Mouse (Mus musculus): ENCODE data around the gene Rora. TPM values are rescaled to one million over a fixed set of nuclear protein-coding genes. Genes with fewer than 3 reads are reported as not detected.

The Rora gene
- polyA plus RNA-seq, 1 experiment = not detected

- no peak for TF ChIP-seq GATA1 (IDR thresholded peaks at IDR 0.05; ENCODE audit: low read length)
These were observed 727.0 kb downstream of the Rora start for GRCm38 (mm10) chr9:69380546-69380945.

- TF ChIP-seq GATA1 (IDR thresholded peaks at IDR 0.05; ENCODE audit: low read length) = no peak
These were observed 728.2 kb downstream of the Rora start for GRCm38 (mm10) chr9:69381741-69382140.

- TF ChIP-seq GATA1 (IDR thresholded peaks at IDR 0.05; ENCODE audit: low read length) = no peak
These were observed 730.9 kb downstream of the Rora start for GRCm38 (mm10) chr9:69384475-69384874.

- no peak for TF ChIP-seq GATA1 (IDR thresholded peaks at IDR 0.05; ENCODE audit: low read length)
These were observed 731.3 kb downstream of the Rora start for GRCm38 (mm10) chr9:69384905-69385304.

- no peak for TF ChIP-seq GATA1 (IDR thresholded peaks at IDR 0.05; ENCODE audit: low read length)
These were observed 733.7 kb downstream of the Rora start for GRCm38 (mm10) chr9:69387296-69387695.

- no peak for TF ChIP-seq GATA1 (IDR thresholded peaks at IDR 0.05; ENCODE audit: low read length)
These were observed 737.0 kb downstream of the Rora start for GRCm38 (mm10) chr9:69390631-69391030.

GRCm38 (mm10) chr9:69394234-69394633, 740.6 kb downstream of the Rora start:
- no peak for TF ChIP-seq GATA1 (IDR thresholded peaks at IDR 0.05; ENCODE audit: low read length)

GRCm38 (mm10) chr9:69397432-69397759, 743.8 kb downstream of the Rora start:
- no peak for TF ChIP-seq GATA1 (IDR thresholded peaks at IDR 0.05; ENCODE audit: low read length)

GRCm38 (mm10) chr9:69397760-69398452, 744.3 kb downstream of the Rora start, which contains the start of gene Ice2:
Ice2 (plus strand) TSS chr9:69397906.
- no peak for TF ChIP-seq GATA1 (IDR thresholded peaks at IDR 0.05; ENCODE audit: low read length)

GRCm38 (mm10) chr9:69398453-69398850, 744.9 kb downstream of the Rora start:
- TF ChIP-seq GATA1 (IDR thresholded peaks at IDR 0.05; ENCODE audit: low read length) = no peak

GRCm38 (mm10) chr9:69404671-69405070, 751.1 kb downstream of the Rora start:
- TF ChIP-seq GATA1 (IDR thresholded peaks at IDR 0.05; ENCODE audit: low read length) = no peak

GRCm38 (mm10) chr9:69419476-69419875, 765.9 kb downstream of the Rora start:
- TF ChIP-seq GATA1 (IDR thresholded peaks at IDR 0.05; ENCODE audit: low read length) = no peak

- no peak for TF ChIP-seq GATA1 (IDR thresholded peaks at IDR 0.05; ENCODE audit: low read length)
These were observed 776.9 kb downstream of the Rora start for GRCm38 (mm10) chr9:69430531-69430930.

GRCm38 (mm10) chr9:69431863-69432555, 778.4 kb downstream of the Rora start:
- TF ChIP-seq GATA1 (IDR thresholded peaks at IDR 0.05; ENCODE audit: low read length) = no peak

GRCm38 (mm10) chr9:69435194-69435593, 781.6 kb downstream of the Rora start:
- TF ChIP-seq GATA1 (IDR thresholded peaks at IDR 0.05; ENCODE audit: low read length) = no peak

- no peak for TF ChIP-seq GATA1 (IDR thresholded peaks at IDR 0.05; ENCODE audit: low read length)
These were observed 782.1 kb downstream of the Rora start for GRCm38 (mm10) chr9:69435662-69436061.

Data from G1E-ER4 (cell line).